Mouse (Mus musculus) midbrain, postnatal 0 days (tissue): ENCODE measurements around the gene Sox14. TPM values are rescaled to one million over a fixed set of nuclear protein-coding genes. Genes with fewer than 3 reads are reported as not detected.
A peak's percentile ranks its signal among the peaks of the same experiment; 100 is the strongest.

Experiments
- ATAC-seq: fragments of 200-750 bp; cut with Nextera tagmentation; 2 replicates; pipeline ENCODE4 v1.8.0; 2017; ENCODE audit warnings: moderate number of reproducible peaks, mild to moderate bottlenecking, moderate TSS enrichment, moderate library complexity; ENCODE audit not compliant: low FRiP score
- DNase-seq: peaks from one replicate; pipeline ENCODE4 v3.0.0-alpha.2; 2015; ENCODE audit warnings: low spot score
- H3K27ac ChIP-seq: fragments of 300-500 bp; sonication (generic); 2 replicates; pipeline ENCODE4 v1.5.1; 2014; ENCODE audit warnings: low read depth, mild to moderate bottlenecking, low read length, mixed read lengths
- H3K27me3 ChIP-seq: fragments of 300-500 bp; sonication (generic); 2 replicates; pipeline ENCODE4 v1.6.1; 2014; ENCODE audit warnings: low read length, control low read depth, mixed read lengths; ENCODE audit not compliant: insufficient read depth
- H3K36me3 ChIP-seq: fragments of 300-500 bp; sonication (generic); 2 replicates; pipeline ENCODE4 v1.6.1; 2014; ENCODE audit warnings: low read length, control low read depth, mixed read lengths; ENCODE audit not compliant: insufficient read depth
- H3K4me1 ChIP-seq: fragments of 300-500 bp; sonication (generic); 2 replicates; pipeline ENCODE4 v1.6.1; 2014; ENCODE audit warnings: mild to moderate bottlenecking, control low read depth, antibody characterized with exemption, low read length, mixed read lengths; ENCODE audit not compliant: insufficient read depth
- H3K4me2 ChIP-seq: fragments of 300-500 bp; sonication (generic); 2 replicates; pipeline ENCODE4 v1.6.1; 2014; ENCODE audit warnings: low read depth, mild to moderate bottlenecking, low read length, mixed read lengths; ENCODE audit not compliant: poor library complexity, severe bottlenecking
- H3K4me3 ChIP-seq: fragments of 300-500 bp; sonication (generic); 2 replicates; pipeline ENCODE4 v1.5.1; 2014; ENCODE audit warnings: low read depth, mild to moderate bottlenecking, low read length, moderate library complexity
- H3K9ac ChIP-seq: fragments of 300-500 bp; sonication (generic); replicated peaks from 2 replicates; pipeline ENCODE4 v1.6.1; 2014; ENCODE audit warnings: mild to moderate bottlenecking, low read length, moderate library complexity, mixed read lengths; ENCODE audit not compliant: poor library complexity, severe bottlenecking
- H3K9me3 ChIP-seq: fragments of 300-500 bp; sonication (generic); 2 replicates; pipeline ENCODE4 v1.6.1; 2016; ENCODE audit warnings: low read length, control low read depth
- CTCF ChIP-seq: IDR thresholded peaks from 2 replicates; pipeline ENCODE4 v1.5.1; 2016; ENCODE audit warnings: antibody characterized with exemption, mild to moderate bottlenecking
- WGBS: fragments of 180-500 bp; shearing (Covaris S2); extraction: QIAGEN DNeasy Blood & Tissue Kit; methylation state at CpG from one replicate; pipeline ENCODE4 v1.1.7; 2014; 5-methylcytosine and 5-hydroxymethylcytosine counted together
- polyA plus RNA-seq: library from polyadenylated mRNA; unstranded; fragments of >200 nt; fragmentation: Nextera tagmentation; extraction: Ambion mirVana; gene quantifications from 2 replicates; pipeline ENCODE4 v1.2.1, GENCODE M21; 2015
- total RNA-seq: library from RNA; depleted of rRNA; stranded (reverse); fragments of >200 nt; gene quantifications from 2 replicates; pipeline ENCODE4 v1.2.3, GENCODE M21; 2014

Sox14 gene
- total and polyA plus RNA-seq, 2 experiments from 2014 or later, result 23.3 to 45.7 TPM

GRCm38 (mm10) chr9:99870780-99871555 lies 5.0 kb downstream of the Sox14 start:
- Histone ChIP-seq H3K9me3 (no peaks in the 10 kb centered on the region), H3K4me2 (peak overlapping the region; percentile 43), H3K4me3 (peak overlapping the region; percentile 40), H3K9ac (peak overlapping the region; percentile 52), H3K27ac (peak overlapping the region; percentile 84), H3K36me3 (no peaks in the 10 kb centered on the region), H3K27me3 (peaks cover 44% of the 10 kb centered on the region), H3K4me1 (no peaks in the 10 kb centered on the region)
- TF ChIP-seq CTCF, result no peak
- 1% methylated on average over 37 of the region's 37 CpGs for WGBS
- DNase-seq (no peak), ATAC-seq (no peak)

GRCm38 (mm10) chr9:99869936-99870779 lies 5.8 kb downstream of the Sox14 start:
- DNase-seq, result no peak
- peak overlapping the region; percentile 43 for H3K4me2 ChIP-seq
- H3K4me3 ChIP-seq, result peak overlapping the region; percentile 8; the same call in 1 of the 2 replicates
- H3K4me1 ChIP-seq, result no peaks in the 10 kb centered on the region
- peaks cover 39% of the 10 kb centered on the region for H3K27me3 ChIP-seq
- 1% methylated on average over 34 of the region's 34 CpGs for WGBS
- ATAC-seq, result no peak
- H3K9ac ChIP-seq, result peak overlapping the region; percentile 46
- no peak for TF ChIP-seq CTCF
- H3K27ac ChIP-seq, result peak overlapping the region; percentile 84
- no peaks in the 10 kb centered on the region for H3K9me3 ChIP-seq
- H3K36me3 ChIP-seq, result no peaks in the 10 kb centered on the region

- DNase-seq (no peak), ATAC-seq (peak; percentile 52; the same call in 1 of the 2 replicates)
- Histone ChIP-seq H3K9ac (peak overlapping the region; percentile 20; the same call in 1 of the 2 replicates), H3K27ac (peak overlapping the region; percentile 84; the same call in 1 of the 2 replicates), H3K27me3 (peaks cover 39% of the 10 kb centered on the region), H3K36me3 (no peaks in the 10 kb centered on the region), H3K4me1 (no peaks in the 10 kb centered on the region), H3K4me3 (peak overlapping the region; percentile 2; the same call in 1 of the 2 replicates), H3K4me2 (peak overlapping the region; percentile 43), H3K9me3 (no peaks in the 10 kb centered on the region)
- under 1% methylated on average over 27 of the region's 29 CpGs for WGBS
- no peak for TF ChIP-seq CTCF
Observed at GRCm38 (mm10) chr9:99869275-99869674, 6.7 kb downstream of the Sox14 start.

- ATAC-seq, result no peak
Observed at GRCm38 (mm10) chr9:99868606-99869005, 7.4 kb downstream of the Sox14 start.

GRCm38 (mm10) chr9:99868054-99868453 lies 7.9 kb downstream of the Sox14 start:
- ATAC-seq (no peak), DNase-seq (no peak)
- TF ChIP-seq CTCF, result no peak
- Histone ChIP-seq H3K4me3 (no peak overlapping the region), H3K4me1 (no peaks in the 10 kb centered on the region), H3K9me3 (no peaks in the 10 kb centered on the region), H3K9ac (no peak overlapping the region), H3K27me3 (peaks cover 37% of the 10 kb centered on the region), H3K36me3 (no peaks in the 10 kb centered on the region), H3K4me2 (peak overlapping the region; percentile 43; the same call in 1 of the 2 replicates), H3K27ac (peak overlapping the region; percentile 71)
- 2% methylated on average over 11 of the region's 11 CpGs for WGBS

More at GRCm38 (mm10) chr9:99868606-99869005, 7.4 kb downstream of the Sox14 start:
- Histone ChIP-seq H3K4me3 (peak overlapping the region; percentile 2; the same call in 1 of the 2 replicates), H3K4me1 (no peaks in the 10 kb centered on the region), H3K9me3 (no peaks in the 10 kb centered on the region), H3K27ac (peak overlapping the region; percentile 71), H3K36me3 (no peaks in the 10 kb centered on the region), H3K27me3 (peaks cover 40% of the 10 kb centered on the region), H3K4me2 (peak overlapping the region; percentile 43), H3K9ac (peak overlapping the region; percentile 44)
- TF ChIP-seq CTCF, result no peak
- peak; percentile 25 for DNase-seq
- under 1% methylated on average over 26 of the region's 26 CpGs for WGBS
